Mouse (Mus musculus) frontal cortex, postnatal 36 days (tissue): ENCODE measurements around the gene Gm6370.
"Not testable (repeated sequence)": the region's sequence is repeated elsewhere in the genome, so short reads cannot be mapped to it uniquely, and the experiment has no call there.

Experiments used
- DNase-seq, 2 experiments: peaks; one replicate each; pipeline ENCODE4 v3.0.0; 2022; ENCODE audit warnings: low spot score in 2 of 2

Gene Gm6370

DNA sequence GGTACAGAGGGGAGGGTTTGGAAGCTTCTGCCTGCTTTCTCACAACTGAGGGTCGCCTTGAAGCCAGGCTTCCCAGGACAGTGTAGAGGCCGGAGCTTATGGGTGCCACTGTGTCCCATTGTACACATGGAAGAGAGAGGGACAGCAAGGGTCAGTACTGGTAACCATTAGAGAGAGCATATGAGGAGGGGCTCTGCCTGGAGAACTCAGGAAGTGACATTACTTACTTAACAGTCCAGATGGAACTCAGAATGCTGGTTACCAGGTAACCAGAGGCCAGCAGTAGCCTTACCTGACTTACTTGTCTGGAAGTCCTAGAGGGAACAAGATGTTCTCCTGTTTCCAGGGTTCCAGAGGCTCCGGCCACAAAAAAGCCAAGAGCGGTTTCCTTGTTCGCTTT, at the start of gene Gm6370:
Gm6370 (plus strand) TSS at position 301 of the 400 bp plus-strand sequence.
- DNase-seq: not testable (repeated sequence)

GRCm38 (mm10) chr5:146442767-146443166, 48.4 kb upstream of the Gm6370 start:
- no peak for DNase-seq

GRCm38 (mm10) chr5:146446633-146447032, 44.5 kb upstream of the Gm6370 start:
- DNase-seq: no peak

DNA sequence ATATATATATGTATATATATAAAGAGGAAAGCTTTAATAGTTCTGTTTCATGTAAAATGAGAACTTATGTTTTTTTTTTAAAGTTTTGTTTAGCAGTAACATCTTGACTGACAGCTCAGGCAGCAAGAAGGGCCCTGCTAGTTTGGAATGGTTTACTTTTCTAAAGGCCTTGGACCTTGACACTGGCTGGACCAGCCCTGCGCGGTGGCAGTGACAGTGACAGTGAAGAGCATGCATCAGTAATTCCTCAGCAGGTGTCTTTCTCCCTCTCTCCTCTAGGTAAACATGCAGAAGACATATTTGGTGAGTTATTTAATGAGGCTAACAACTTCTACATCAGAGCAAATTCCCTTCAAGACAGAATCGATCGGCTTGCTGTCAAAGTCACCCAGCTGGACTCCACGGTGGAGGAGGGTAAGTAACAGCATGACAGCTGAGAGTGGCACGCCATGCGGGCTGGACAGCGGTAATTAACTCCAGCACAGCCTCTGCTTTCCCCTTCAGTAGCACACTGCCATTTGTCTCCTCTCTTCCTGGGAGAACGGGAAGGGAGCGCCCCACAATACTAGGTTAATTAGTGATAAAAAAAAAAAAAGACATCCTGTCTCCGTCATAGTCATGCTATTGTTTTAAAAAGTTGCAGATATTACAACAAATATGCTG, 39.4 kb upstream of the Gm6370 start:
- no peak for DNase-seq

DNA sequence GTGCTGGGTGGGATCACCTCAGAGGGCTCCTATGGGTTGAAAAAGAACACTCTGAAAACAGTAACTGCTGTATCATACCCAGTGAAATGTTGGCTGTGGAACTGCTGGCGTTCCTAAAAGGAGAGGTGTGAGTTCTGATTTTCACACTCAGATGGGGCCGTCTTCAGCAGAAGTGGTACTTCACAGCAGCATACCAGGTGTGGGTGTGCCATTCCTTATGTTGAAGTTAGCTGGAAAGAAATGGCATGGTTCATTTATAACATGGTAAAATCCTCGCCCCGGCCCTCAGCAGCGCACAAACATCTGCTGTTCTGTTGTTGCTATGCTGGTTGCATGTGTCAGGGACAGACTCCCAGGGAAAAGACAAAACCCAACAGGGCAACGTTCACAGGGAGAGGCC, 37.6 kb upstream of the Gm6370 start:
- DNase-seq: peak; percentile 29 to 60

DNA sequence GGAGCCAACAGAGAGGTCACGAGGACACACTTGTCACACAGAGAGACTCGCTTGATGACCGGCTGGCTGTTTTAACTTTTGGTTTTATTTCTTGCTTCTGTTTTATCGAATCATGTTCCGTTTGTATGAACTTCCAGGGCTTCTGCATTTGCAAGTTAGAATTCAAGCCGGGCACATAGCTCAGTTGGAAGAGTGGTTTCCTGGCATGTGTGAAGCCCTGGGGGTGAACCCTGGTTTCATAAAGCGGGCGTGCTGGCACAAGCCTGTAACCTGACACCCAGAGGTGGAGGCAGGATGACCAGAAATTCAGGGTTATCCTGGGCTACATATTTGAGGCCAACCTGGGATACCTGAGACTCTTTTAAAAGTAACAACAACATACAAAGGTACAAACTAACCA, 29.6 kb upstream of the Gm6370 start:
- no peak for DNase-seq

DNA sequence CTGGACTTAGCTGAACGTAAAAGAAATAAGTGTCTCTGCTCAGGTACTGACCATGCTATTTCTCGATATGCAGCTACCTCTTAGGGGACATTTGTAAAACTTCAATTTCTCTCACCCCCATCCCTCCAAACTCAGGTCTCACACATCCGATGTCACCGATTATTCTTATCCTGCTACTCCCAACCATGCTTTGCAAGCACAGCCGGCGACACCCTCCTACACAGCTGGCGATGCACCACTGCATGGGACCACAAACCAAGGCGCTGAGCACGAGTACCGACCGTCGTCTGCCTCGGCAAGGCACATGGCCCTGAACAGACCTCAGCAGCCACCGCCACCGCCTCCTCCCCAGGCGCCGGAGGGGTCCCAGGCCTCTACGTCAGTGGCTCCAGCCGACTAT, 24.5 kb upstream of the Gm6370 start:
- peak in 1 of 2 experiments; percentile 42 for DNase-seq

- no peak for DNase-seq
Observed at GRCm38 (mm10) chr5:146468311-146468710, 22.9 kb upstream of the Gm6370 start.

DNA sequence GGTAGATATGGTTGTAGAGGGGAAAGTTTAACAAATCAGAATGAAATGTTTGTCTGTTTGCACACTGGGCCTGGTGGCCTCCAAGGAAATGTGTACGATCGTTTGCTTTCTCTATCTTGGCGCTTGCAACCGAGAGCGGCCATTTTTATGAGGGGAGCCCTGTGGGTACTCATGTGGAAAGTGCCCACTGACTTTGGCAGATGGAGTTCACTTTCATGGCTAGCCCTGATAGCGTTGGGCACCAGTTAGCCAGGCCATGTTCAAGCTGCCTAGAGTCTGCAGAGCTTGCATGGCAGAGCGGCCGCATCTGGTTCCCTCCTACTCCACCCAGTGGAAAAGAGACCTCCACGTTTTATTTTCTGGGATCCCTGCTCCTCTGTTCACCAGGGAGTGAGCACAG, 20.3 kb upstream of the Gm6370 start:
- no peak for DNase-seq

- DNase-seq: no peak
Observed at GRCm38 (mm10) chr5:146471311-146471710, 19.9 kb upstream of the Gm6370 start.

- DNase-seq: no peak
Observed at GRCm38 (mm10) chr5:146471821-146472220, 19.3 kb upstream of the Gm6370 start.

GRCm38 (mm10) chr5:146479564-146479963, 11.6 kb upstream of the Gm6370 start:
- peak; percentile 39 to 68 for DNase-seq

DNA sequence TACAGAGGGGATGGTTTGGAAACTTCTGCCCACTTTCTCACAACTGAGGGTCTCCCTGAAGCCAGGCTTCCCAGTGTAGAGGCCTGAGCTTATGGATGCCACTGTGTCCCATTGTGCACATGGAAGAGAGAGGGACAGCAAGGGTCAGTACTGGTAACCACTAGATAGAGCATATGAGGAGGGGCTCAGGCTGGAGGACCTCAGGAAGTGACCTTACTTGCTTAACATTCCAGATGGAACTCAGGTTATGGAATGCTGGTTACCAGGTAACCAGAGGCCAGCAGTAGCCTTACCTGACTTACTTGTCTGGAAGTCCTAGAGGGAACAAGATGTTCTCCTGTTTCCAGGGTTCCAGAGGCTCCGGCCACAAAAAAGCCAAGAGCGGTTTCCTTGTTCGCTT, 9.5 kb upstream of the Gm6370 start, which contains the start of gene Gm6408:
Gm6408 (plus strand) TSS at position 301 of the 400 bp plus-strand sequence.
- DNase-seq: not testable (repeated sequence)

DNA sequence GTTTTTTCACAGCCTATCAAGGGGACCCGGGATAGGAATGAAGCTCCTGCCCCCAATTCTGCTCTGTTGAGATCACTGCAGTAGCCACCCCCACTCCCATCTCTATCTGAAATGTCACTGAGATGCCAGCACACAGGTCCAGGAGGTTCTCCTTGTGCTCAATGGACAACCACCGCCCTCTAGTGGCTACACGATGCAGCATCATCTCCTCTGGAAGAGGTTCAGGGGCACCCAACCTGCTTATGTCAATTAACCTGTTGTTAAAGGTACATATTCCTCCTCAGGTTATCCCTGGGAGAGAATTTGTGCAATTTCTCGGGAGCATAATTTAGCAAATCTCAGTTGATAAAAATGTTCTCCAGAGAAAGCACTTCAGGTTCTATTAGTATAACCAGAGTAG, 2.2 kb upstream of the Gm6370 start:
- peak in 1 of 2 experiments; percentile 51 for DNase-seq

DNA sequence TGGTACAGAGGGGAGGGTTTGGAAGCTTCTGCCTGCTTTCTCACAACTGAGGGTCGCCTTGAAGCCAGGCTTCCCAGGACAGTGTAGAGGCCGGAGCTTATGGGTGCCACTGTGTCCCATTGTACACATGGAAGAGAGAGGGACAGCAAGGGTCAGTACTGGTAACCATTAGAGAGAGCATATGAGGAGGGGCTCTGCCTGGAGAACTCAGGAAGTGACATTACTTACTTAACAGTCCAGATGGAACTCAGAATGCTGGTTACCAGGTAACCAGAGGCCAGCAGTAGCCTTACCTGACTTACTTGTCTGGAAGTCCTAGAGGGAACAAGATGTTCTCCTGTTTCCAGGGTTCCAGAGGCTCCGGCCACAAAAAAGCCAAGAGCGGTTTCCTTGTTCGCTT, 10.9 kb downstream of the Gm6370 start, which contains the start of gene 4930449I24Rik:
4930449I24Rik (plus strand) TSS at position 301 of the 400 bp plus-strand sequence.
- DNase-seq: not testable (repeated sequence)

DNA sequence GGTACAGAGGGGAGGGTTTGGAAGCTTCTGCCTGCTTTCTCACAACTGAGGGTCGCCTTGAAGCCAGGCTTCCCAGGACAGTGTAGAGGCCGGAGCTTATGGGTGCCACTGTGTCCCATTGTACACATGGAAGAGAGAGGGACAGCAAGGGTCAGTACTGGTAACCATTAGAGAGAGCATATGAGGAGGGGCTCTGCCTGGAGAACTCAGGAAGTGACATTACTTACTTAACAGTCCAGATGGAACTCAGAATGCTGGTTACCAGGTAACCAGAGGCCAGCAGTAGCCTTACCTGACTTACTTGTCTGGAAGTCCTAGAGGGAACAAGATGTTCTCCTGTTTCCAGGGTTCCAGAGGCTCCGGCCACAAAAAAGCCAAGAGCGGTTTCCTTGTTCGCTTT, 22.7 kb downstream of the Gm6370 start, which contains the start of gene Gm3402:
Gm3402 (plus strand) TSS at position 301 of the 400 bp plus-strand sequence.
- DNase-seq: not testable (repeated sequence)

- not testable (repeated sequence) for DNase-seq
Observed at GRCm38 (mm10) chr5:146525501-146525900, 34.3 kb downstream of the Gm6370 start, which contains the start of gene Gm3404. TSS of gene Gm3404 (plus strand) at chr5:146525801.

GRCm38 (mm10) chr5:146537347-146537746, 46.2 kb downstream of the Gm6370 start, which contains the start of gene Gm3409:
TSS of gene Gm3409 (plus strand) at chr5:146537647.
- not testable (repeated sequence) for DNase-seq
